Mouse (Mus musculus) liver, adult 2 months (tissue): ENCODE results near the gene Tex28.

ENCODE experiments used
- CTCF ChIP-seq: fragments of 200-500 bp; IDR thresholded peaks from 2 replicates; pipeline ENCODE4 v1.5.1; 2011; ENCODE audit warnings: low read depth, low read length, control low read depth
- POLR2A ChIP-seq: fragments of 200-500 bp; IDR thresholded peaks from 2 replicates; pipeline ENCODE4 v1.6.1; 2011; ENCODE audit warnings: low read length, control low read depth; ENCODE audit not compliant: insufficient read depth; ENCODE audit errors: extremely low read depth

DNA sequence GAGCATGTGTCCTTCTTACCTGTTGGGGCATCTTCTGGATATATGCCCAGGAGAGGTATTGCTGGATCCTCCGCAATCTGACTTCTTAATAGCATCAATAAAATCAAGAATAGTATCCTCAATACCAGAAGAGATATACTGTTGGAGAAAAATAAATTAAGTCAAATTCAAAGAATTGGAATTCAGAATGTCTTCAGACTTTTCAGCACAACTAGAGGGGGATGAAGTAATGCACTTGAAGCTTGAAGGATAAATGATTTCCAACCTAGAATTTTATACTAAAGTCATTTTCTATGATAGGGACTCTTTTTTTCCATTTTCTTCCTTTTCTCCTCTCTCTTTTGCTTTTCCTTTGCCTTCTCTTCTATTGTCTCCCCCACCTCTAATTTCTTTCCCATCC lies at the start of gene Tex28:
- TF ChIP-seq CTCF (no peak), POLR2A (no peak)
